Mouse (Mus musculus) limb, embryonic 14.5 days (tissue): Measurements from ENCODE around the gene Skap1. TPM values are rescaled to one million over a fixed set of nuclear protein-coding genes. Genes with fewer than 3 reads are reported as not detected.

Experiments
- ATAC-seq: fragments of 200-750 bp; cut with Nextera tagmentation; 2 replicates; pipeline ENCODE4 v1.8.0; 2017; ENCODE audit warnings: low read depth, moderate number of reproducible peaks, moderate TSS enrichment; ENCODE audit not compliant: low FRiP score
- DNase-seq: peaks from one replicate; pipeline ENCODE4 v3.0.0-alpha.2; 2015; ENCODE audit warnings: low spot score
- H3K27ac ChIP-seq: fragments of 300-500 bp; sonication (generic); replicated peaks from 2 replicates; pipeline ENCODE4 v1.5.1; 2014; ENCODE audit warnings: low read depth, mild to moderate bottlenecking, low read length, moderate library complexity, mixed read lengths
- H3K27me3 ChIP-seq: fragments of 300-500 bp; sonication (generic); 2 replicates; pipeline ENCODE4 v1.6.1; 2014; ENCODE audit warnings: low read length, mixed read lengths; ENCODE audit not compliant: control insufficient read depth, insufficient read depth
- H3K36me3 ChIP-seq: fragments of 300-500 bp; sonication (generic); 2 replicates; pipeline ENCODE4 v1.6.1; 2014; ENCODE audit warnings: mild to moderate bottlenecking, low read length, moderate library complexity, mixed read lengths; ENCODE audit not compliant: control insufficient read depth, insufficient read depth
- H3K4me1 ChIP-seq: fragments of 300-500 bp; sonication (generic); 2 replicates; pipeline ENCODE4 v1.6.1; 2014; ENCODE audit warnings: antibody characterized with exemption, low read length, mixed read lengths; ENCODE audit not compliant: control insufficient read depth, insufficient read depth
- H3K4me2 ChIP-seq: fragments of 300-500 bp; sonication (generic); replicated peaks from 2 replicates; pipeline ENCODE4 v1.6.1; 2014; ENCODE audit warnings: low read depth, mild to moderate bottlenecking, low read length, moderate library complexity; ENCODE audit not compliant: severe bottlenecking
- H3K4me3 ChIP-seq: fragments of 300-500 bp; sonication (generic); replicated peaks from 2 replicates; pipeline ENCODE4 v1.5.1; 2014; ENCODE audit warnings: low read length
- H3K9ac ChIP-seq: fragments of 300-500 bp; sonication (generic); 2 replicates; pipeline ENCODE4 v1.6.1; 2014; ENCODE audit warnings: mild to moderate bottlenecking, low read depth, low read length, moderate library complexity; ENCODE audit not compliant: severe bottlenecking
- H3K9me3 ChIP-seq: fragments of 300-500 bp; sonication (generic); 2 replicates; pipeline ENCODE4 v1.6.1; 2016; ENCODE audit warnings: low read length; ENCODE audit not compliant: control insufficient read depth
- POLR2A ChIP-seq: fragments of 200-500 bp; IDR thresholded peaks from 2 replicates; pipeline ENCODE4 v1.8.0; 2012; ENCODE audit warnings: inconsistent platforms, mild to moderate bottlenecking, moderate library complexity, borderline replicate concordance; ENCODE audit not compliant: insufficient read depth, insufficient read length; ENCODE audit errors: extremely low read depth
- WGBS: fragments of 180-500 bp; shearing (Covaris S2); extraction: QIAGEN DNeasy Blood & Tissue Kit; methylation state at CpG from one replicate; pipeline ENCODE4 v1.1.7; 2014; 5-methylcytosine and 5-hydroxymethylcytosine counted together
- polyA plus RNA-seq, 2 experiments: library from polyadenylated mRNA; depleted of rRNA in 1 of 2; stranded (reverse) in 1 of 2; unstranded in 1 of 2; fragments of >200 nt; fragmentation: Nextera tagmentation in 1 of 2; extraction: Ambion mirVana in 1 of 2; gene quantifications; 2 replicates each; pipeline versions ENCODE4 v1.2.1 to v1.2.3; 2012 to 2014

The Skap1 gene
- polyA plus RNA-seq, 2 experiments = 0.67 to 2.1 TPM

- H3K36me3 ChIP-seq = no peaks in the 10 kb centered on the region
- no peak overlapping the region for H3K9ac ChIP-seq
- no peak overlapping the region for H3K4me3 ChIP-seq
- no peak for DNase-seq
- WGBS = 85% methylated on average over 3 of the region's 3 CpGs
- no peak for TF ChIP-seq POLR2A
- no peaks in the 10 kb centered on the region for H3K9me3 ChIP-seq
- H3K4me1 ChIP-seq = 0 out of 2 replicates have a peak, but pooled peaks cover 2% of the 10 kb centered on the region
- no peak overlapping the region for H3K27ac ChIP-seq
- no peak overlapping the region for H3K4me2 ChIP-seq
- no peaks in the 10 kb centered on the region for H3K27me3 ChIP-seq
- no peak for ATAC-seq
Observed at GRCm38 (mm10) chr11:96515164-96515563, 50.8 kb downstream of the Skap1 start.

DNA sequence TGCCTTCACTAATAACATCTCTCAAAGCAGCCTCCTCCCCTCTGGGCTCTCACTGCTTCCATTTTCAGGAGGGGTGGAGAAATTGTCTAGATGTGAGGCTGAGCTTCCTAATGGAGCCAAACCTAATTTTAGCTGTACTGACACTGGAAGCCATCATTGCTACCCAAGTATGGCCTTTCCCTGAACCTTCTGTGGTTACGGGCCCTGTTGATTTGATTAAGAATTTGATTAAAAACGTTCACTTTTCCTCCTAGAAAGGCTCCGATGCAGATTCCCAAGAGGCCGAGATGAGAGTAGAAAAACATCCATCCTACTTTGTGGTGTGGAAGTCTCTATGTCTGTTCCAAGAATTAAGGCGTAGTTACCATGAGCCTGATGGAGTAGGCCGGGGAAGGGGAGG, 60.1 kb downstream of the Skap1 start:
- H3K4me2 ChIP-seq = no peak overlapping the region
- H3K27me3 ChIP-seq = no peaks in the 10 kb centered on the region
- WGBS = 76% methylated on average over 6 of the region's 6 CpGs
- DNase-seq (no peak), ATAC-seq (no peak)
- no peak overlapping the region for H3K9ac ChIP-seq
- no peaks in the 10 kb centered on the region for H3K9me3 ChIP-seq
- TF ChIP-seq POLR2A = no peak
- no peaks in the 10 kb centered on the region for H3K36me3 ChIP-seq
- H3K27ac ChIP-seq = no peak overlapping the region
- H3K4me3 ChIP-seq = no peak overlapping the region
- H3K4me1 ChIP-seq = peaks cover 2% of the 10 kb centered on the region; the same call in 1 of the 2 replicates

- no peak overlapping the region for H3K9ac ChIP-seq
- TF ChIP-seq POLR2A = no peak
- H3K9me3 ChIP-seq = no peaks in the 10 kb centered on the region
- WGBS = 66% methylated on average over 16 of the region's 16 CpGs
- H3K27me3 ChIP-seq = no peaks in the 10 kb centered on the region
- DNase-seq (peak; percentile 29), ATAC-seq (no peak)
- peaks cover 2% of the 10 kb centered on the region; the same call in 1 of the 2 replicates for H3K4me1 ChIP-seq
- H3K4me3 ChIP-seq = no peak overlapping the region
- no peak overlapping the region for H3K4me2 ChIP-seq
- no peak overlapping the region for H3K27ac ChIP-seq
- no peaks in the 10 kb centered on the region for H3K36me3 ChIP-seq
Observed at GRCm38 (mm10) chr11:96526137-96526621, 61.8 kb downstream of the Skap1 start.

DNA sequence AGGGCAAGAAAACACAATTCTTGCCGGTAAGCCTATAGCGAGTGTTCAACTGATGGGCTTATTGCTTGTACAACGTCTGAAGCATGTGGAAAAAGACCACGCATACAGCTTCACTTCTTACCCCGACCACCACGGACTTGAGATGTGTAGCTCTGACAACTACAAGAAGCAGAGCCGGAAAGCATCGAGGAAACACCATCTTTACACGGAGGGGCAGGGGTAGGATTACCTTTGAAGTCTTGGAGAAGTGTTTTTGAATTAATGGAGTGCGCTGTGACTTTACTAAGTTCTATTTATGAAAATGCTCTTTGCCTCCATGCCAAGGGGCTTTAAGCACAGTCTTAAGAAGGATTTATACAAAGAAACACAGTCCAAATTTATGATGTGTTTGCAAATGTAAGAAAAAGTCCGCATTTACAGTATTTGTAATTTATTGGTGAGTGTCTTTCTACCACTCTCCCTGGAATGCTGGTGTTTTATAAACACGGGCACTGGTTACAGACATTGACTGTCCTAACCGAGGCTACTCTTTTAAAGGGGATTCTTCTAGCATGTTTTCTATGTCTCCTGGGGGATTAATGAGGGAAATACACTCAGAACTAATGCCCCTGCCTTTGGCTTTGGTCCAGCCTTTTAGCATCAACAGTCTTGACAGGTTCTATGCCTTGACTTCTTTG, 67.5 kb downstream of the Skap1 start:
- no peak for TF ChIP-seq POLR2A
- no peak overlapping the region for H3K4me2 ChIP-seq
- H3K27me3 ChIP-seq = peaks cover 6% of the 10 kb centered on the region; the same call in 1 of the 2 replicates
- H3K4me3 ChIP-seq = no peak overlapping the region
- no peak for DNase-seq
- ATAC-seq = no peak
- H3K4me1 ChIP-seq = no peaks in the 10 kb centered on the region
- H3K9ac ChIP-seq = no peak overlapping the region
- no peaks in the 10 kb centered on the region for H3K36me3 ChIP-seq
- no peak overlapping the region for H3K27ac ChIP-seq
- WGBS = 40% methylated on average over 13 of the region's 13 CpGs
- H3K9me3 ChIP-seq = no peaks in the 10 kb centered on the region

GRCm38 (mm10) chr11:96534531-96534930, 70.1 kb downstream of the Skap1 start:
- no peak overlapping the region for H3K4me3 ChIP-seq
- H3K4me2 ChIP-seq = no peak overlapping the region
- no peak overlapping the region for H3K9ac ChIP-seq
- H3K27ac ChIP-seq = no peak overlapping the region
- H3K36me3 ChIP-seq = no peaks in the 10 kb centered on the region
- H3K9me3 ChIP-seq = no peaks in the 10 kb centered on the region
- peaks cover 23% of the 10 kb centered on the region for H3K27me3 ChIP-seq
- ATAC-seq (no peak), DNase-seq (no peak)
- no peaks in the 10 kb centered on the region for H3K4me1 ChIP-seq
- 72% methylated on average over 2 of the region's 2 CpGs for WGBS
- no peak for TF ChIP-seq POLR2A

GRCm38 (mm10) chr11:96536146-96536545, 71.8 kb downstream of the Skap1 start:
- H3K27me3 ChIP-seq = peaks cover 23% of the 10 kb centered on the region
- H3K9me3 ChIP-seq = no peaks in the 10 kb centered on the region
- no peaks in the 10 kb centered on the region for H3K4me1 ChIP-seq
- no peak overlapping the region for H3K9ac ChIP-seq
- no peak overlapping the region for H3K4me3 ChIP-seq
- H3K27ac ChIP-seq = no peak overlapping the region
- no peak overlapping the region for H3K4me2 ChIP-seq
- ATAC-seq = no peak
- no peaks in the 10 kb centered on the region for H3K36me3 ChIP-seq
- 20% methylated on average over 5 of the region's 5 CpGs for WGBS
- peak; percentile 47 for DNase-seq
- TF ChIP-seq POLR2A = peak; percentile 28; the same call in 1 of the 2 replicates
